Mouse (Mus musculus) urinary bladder, adult 18-20 months (tissue): Measurements from ENCODE around the gene Yif1a.
"Not testable (repeated sequence)": the region's sequence is repeated elsewhere in the genome, so short reads cannot be mapped to it uniquely, and the experiment has no call there.

Experiments
- DNase-seq, 2 experiments: peaks; one replicate each; pipeline ENCODE4 v3.0.0; 2022; ENCODE audit warnings: low spot score in 2 of 2, mixed read lengths in 2 of 2

Yif1a gene

GRCm38 (mm10) chr19:5085145-5085863 is 3.0 kb upstream of the Yif1a start, which contains the start of gene Tmem151a:
TSS of gene Tmem151a (minus strand) at chr19:5085531.
- peak in 1 of 2 experiments; percentile 50 for DNase-seq

GRCm38 (mm10) chr19:5086533-5086932 is 1.8 kb upstream of the Yif1a start:
- not testable (repeated sequence) for DNase-seq

- DNase-seq, result no peak
These were observed 986 bp downstream of the Yif1a start for GRCm38 (mm10) chr19:5089324-5089723.

DNA sequence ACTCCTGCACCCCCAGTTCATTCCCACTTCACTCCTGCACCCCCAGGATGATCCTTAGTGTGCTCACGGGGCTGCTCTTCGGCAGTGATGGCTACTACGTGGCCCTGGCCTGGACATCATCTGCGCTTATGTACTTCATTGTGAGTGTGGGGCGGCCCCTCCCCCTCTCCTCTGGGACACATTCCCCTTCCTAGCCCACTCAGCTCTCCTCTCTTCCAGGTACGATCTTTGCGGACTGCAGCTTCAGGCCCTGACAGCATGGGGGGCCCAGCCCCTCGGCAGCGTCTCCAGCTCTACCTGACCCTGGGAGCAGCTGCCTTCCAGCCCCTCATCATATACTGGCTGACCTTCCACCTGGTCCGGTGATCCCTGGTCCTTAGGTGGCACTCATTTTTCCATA is 3.7 kb downstream of the Yif1a start:
- DNase-seq, result no peak

GRCm38 (mm10) chr19:5093481-5094242 is 5.3 kb downstream of the Yif1a start:
- no peak for DNase-seq

- peak; percentile 74 to 85 for DNase-seq
These were observed 5.9 kb downstream of the Yif1a start for GRCm38 (mm10) chr19:5094243-5094632.

DNA sequence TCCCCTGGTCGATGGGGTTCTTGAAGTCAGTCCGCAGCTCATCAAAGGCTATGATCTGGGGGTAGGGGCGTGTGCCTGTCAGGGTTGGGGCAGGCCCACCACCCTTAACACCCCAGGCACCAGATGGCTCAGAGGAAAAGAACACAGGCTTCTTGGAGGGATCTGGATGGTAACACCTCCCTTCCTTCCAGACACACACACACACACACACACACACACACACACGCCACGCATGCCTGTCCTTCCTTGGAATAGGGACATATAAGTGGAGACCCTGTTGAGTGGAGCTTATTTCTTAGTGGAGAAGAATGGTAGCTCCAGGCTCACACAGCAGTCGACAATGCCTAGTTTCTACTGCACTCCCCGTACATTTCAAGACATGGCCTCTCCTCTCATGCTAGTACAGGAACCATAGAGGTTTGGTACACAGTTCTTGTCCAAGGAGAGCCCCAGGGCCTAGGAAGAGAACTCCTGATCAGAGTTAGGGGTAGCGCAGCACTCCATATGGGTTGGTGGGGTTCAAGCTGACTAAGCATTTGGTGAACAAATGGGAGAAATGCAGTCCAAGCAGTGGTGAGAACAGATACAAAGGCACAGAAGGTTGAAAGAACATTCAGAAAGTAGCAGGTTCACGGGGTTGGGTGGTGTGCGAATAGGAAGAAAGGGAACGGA is 6.5 kb downstream of the Yif1a start:
- no peak for DNase-seq

GRCm38 (mm10) chr19:5095887-5096474 is 7.6 kb downstream of the Yif1a start:
- DNase-seq, result no peak

- DNase-seq, result no peak
These were observed 9.4 kb downstream of the Yif1a start for GRCm38 (mm10) chr19:5097521-5098362.

GRCm38 (mm10) chr19:5098363-5099143 is 10.2 kb downstream of the Yif1a start, which contains the start of gene Cnih2:
TSS of gene Cnih2 (minus strand) at chr19:5098521.
- DNase-seq, result peak; percentile 32 to 44

DNA sequence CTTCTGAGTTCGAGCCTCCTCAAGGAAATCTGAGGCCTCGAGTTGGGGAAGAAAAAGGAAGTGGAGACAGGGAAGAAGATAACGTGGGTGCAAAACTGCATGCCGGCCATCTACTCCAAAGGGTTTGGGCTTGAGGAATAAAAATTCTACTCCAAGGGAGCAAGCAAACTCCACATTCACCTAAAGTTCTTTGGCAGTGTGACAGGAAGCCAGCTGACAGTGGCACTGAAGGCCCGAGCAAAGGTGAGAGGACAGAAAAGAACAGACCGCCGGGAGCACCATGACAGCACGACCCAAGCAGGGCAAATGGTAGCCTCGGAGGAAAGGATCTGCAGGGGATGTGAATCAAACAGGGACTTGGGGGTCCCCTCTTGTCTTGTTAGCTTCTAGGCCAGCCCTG is 17.7 kb downstream of the Yif1a start:
- no peak for DNase-seq

GRCm38 (mm10) chr19:5106731-5107191 is 18.4 kb downstream of the Yif1a start, which contains the start of gene Rab1b:
TSS of gene Rab1b (minus strand) at chr19:5107072.
- peak; percentile 93 to 97 for DNase-seq

DNA sequence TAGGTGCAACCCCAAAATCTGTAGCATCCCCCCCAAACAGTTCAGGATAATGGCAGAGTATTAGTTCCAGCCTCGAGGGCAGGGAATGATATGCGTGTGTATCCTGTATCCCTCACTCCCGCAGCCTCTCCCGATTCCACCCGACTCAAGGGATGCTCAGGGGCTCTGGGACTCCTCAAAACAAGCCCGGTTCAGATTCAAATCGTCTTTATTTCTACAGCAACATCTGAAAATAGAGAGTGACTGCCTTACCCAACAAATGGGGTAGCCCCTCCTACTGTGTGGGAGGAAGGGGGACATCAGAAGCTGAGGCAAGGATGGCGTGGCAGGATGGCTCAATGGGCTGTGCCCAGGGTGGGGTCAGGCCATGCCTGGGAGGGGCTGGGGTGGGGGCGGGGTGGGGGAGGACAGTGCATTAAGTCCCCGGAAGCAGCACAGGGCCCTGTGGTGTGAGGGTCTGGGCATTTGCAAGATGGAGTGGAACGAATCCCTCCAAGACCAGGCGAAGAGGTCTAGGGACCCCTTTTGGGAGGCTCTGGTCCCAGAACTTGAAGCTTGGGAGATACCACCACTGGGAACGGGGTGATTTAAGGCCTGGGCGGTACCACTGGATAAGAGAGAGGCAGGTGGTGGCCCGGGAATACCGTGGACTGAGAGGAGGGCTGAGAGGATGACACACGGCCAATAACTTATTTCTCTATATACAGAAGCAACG is 19.4 kb downstream of the Yif1a start:
- no peak for DNase-seq

- DNase-seq, result no peak
These were observed 19.9 kb downstream of the Yif1a start for GRCm38 (mm10) chr19:5108271-5108575.

DNA sequence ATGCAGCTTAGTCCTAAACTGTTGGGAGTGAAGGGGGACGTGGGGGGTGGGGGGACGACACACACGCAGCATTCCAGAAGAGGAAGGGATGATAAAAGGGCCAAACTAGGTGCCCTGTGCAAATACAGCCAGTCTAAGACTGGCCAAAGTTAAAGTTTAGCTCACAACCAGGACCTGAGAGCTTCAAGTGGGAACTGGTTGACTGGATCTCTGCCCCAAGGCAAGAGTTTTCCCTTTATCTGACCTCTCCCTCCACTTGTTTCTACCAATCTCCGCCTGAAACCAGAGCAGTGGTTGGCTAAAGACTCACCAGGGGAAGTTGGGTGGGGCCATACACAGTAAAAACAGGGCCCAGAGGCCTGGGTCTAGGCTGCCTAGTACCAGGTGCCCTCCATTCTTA is 20.4 kb downstream of the Yif1a start:
- DNase-seq, result no peak

DNA sequence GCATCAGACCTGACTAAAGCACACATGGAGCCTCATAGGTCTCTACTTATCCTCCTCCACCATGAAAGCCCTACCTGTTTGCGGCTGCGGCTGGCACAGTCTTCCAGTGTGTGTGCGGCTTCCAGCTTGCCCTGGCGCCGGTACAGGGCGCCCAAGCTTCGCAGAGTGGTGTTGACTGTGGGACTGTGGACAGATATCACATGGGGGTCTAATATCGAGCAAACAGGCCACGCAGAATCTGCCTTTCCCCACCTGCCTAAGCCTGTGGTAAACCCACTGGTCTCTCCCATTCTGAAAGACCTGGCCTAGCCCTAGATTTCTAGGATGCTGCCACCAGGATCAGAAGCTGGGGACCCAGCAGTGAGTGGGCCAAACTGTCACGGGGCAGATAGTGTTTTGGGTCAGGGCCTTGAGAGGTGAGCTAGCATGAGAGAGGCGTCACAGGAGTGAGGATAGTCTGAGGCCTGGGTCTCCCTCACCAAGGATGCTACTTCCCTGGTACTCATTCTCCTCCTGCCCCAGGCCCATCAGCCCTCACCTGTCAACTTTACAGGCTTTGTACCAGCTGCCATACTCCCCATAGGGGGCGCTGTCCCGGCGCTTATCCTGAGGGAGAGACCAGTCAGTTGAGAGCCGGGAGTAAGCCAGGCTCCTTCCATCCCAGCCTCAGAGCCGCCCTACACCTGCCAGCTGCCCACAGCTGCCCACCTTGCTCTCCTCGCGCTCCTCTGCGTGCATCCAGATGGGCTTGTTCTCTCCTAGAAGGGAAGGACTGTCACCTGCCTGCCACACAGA is 21.5 kb downstream of the Yif1a start:
- no peak for DNase-seq

- no peak for DNase-seq
These were observed 25.4 kb downstream of the Yif1a start for GRCm38 (mm10) chr19:5113783-5114182.

- DNase-seq, result peak; percentile 81 to 85
These were observed 29.4 kb downstream of the Yif1a start for GRCm38 (mm10) chr19:5117494-5118383.
